Mouse (Mus musculus) heart, embryonic 13.5 days (tissue): ENCODE results near the gene Gnaz. TPM values are rescaled to one million over a fixed set of nuclear protein-coding genes. Genes with fewer than 3 reads are reported as not detected.

ENCODE experiments used
- ATAC-seq: fragments of 200-750 bp; cut with Nextera tagmentation; 2 replicates; pipeline ENCODE4 v1.8.0; 2017; ENCODE audit warnings: moderate TSS enrichment; ENCODE audit not compliant: insufficient number of reproducible peaks, low FRiP score, low TSS enrichment; ENCODE audit errors: extremely low read depth
- H3K27ac ChIP-seq: fragments of 300-500 bp; sonication (generic); replicated peaks from 2 replicates; pipeline ENCODE4 v1.5.1; 2015; ENCODE audit warnings: moderate library complexity, mild to moderate bottlenecking, inconsistent platforms
- H3K27me3 ChIP-seq: fragments of 300-500 bp; sonication (generic); replicated peaks from 2 replicates; pipeline ENCODE4 v1.6.1; 2015; ENCODE audit warnings: mild to moderate bottlenecking, inconsistent platforms
- H3K36me3 ChIP-seq: fragments of 300-500 bp; sonication (generic); 2 replicates; pipeline ENCODE4 v1.6.1; 2015; ENCODE audit warnings: mild to moderate bottlenecking, inconsistent platforms
- H3K4me1 ChIP-seq: fragments of 300-500 bp; sonication (generic); 2 replicates; pipeline ENCODE4 v1.6.1; 2015; ENCODE audit warnings: inconsistent platforms
- H3K4me2 ChIP-seq: fragments of 300-500 bp; sonication (generic); 2 replicates; pipeline ENCODE4 v1.6.1; 2015; ENCODE audit warnings: inconsistent platforms, mild to moderate bottlenecking, moderate library complexity
- H3K4me3 ChIP-seq: fragments of 300-500 bp; sonication (generic); 2 replicates; pipeline ENCODE4 v1.5.1; 2015; ENCODE audit warnings: moderate library complexity, mild to moderate bottlenecking, inconsistent platforms
- H3K9ac ChIP-seq: fragments of 300-500 bp; sonication (generic); 2 replicates; pipeline ENCODE4 v1.6.1; 2015; ENCODE audit warnings: inconsistent platforms, mild to moderate bottlenecking, moderate library complexity
- H3K9me3 ChIP-seq: fragments of 300-500 bp; sonication (generic); 2 replicates; pipeline ENCODE4 v1.6.1; 2016; ENCODE audit warnings: inconsistent platforms
- WGBS: fragments of 180-500 bp; shearing (Covaris S2); methylation state at CpG from one replicate; pipeline ENCODE4 v1.1.7; 2015; ENCODE audit warnings: mixed read lengths; 5-methylcytosine and 5-hydroxymethylcytosine counted together
- polyA plus RNA-seq: library from polyadenylated mRNA; unstranded; fragments of >200 nt; fragmentation: Nextera tagmentation; extraction: Ambion mirVana; gene quantifications from 2 replicates; pipeline ENCODE4 v1.2.1, GENCODE M21; 2015

Gene Gnaz
- polyA plus RNA-seq, 1 experiment from 2014 or later: 1.3 TPM

DNA sequence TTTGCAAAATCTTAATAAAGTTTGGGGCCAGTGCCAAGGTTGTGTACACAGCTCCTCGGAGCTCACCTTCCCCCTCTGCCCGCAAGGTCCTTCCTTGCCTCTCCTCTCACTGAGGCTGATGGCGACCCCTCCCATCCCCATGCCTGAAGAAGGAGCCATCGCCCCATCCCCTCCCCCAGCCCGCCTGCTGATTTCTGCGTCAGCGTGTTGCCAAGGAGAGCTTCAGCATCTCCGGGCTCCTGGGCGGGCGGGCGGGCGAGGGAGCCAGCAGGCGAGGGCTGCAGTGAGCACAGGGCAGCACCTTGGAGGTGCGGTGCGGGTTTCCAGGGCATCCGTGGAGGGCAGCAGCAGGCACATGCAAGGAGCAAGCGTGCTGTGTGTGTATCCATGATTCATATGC is 28.4 kb downstream of the Gnaz start:
- Histone ChIP-seq H3K4me3 (peak overlapping the region; percentile 38), H3K4me1 (peaks cover 31% of the 10 kb centered on the region), H3K36me3 (no peaks in the 10 kb centered on the region), H3K9ac (peak overlapping the region; percentile 65), H3K27ac (no peak overlapping the region), H3K9me3 (no peaks in the 10 kb centered on the region), H3K27me3 (peaks cover 48% of the 10 kb centered on the region), H3K4me2 (peak overlapping the region; percentile 68)
- ATAC-seq: no peak
- WGBS: 3% methylated on average over 17 of the region's 17 CpGs

- 91% methylated on average over 8 of the region's 8 CpGs for WGBS
- H3K9me3 ChIP-seq: no peaks in the 10 kb centered on the region
- no peak overlapping the region for H3K4me2 ChIP-seq
- no peak overlapping the region for H3K9ac ChIP-seq
- H3K4me3 ChIP-seq: no peak overlapping the region
- H3K27ac ChIP-seq: no peak overlapping the region
- H3K27me3 ChIP-seq: peaks cover 10% of the 10 kb centered on the region; the same call in 1 of the 2 replicates
- ATAC-seq: no peak
- H3K4me1 ChIP-seq: no peaks in the 10 kb centered on the region
- no peaks in the 10 kb centered on the region for H3K36me3 ChIP-seq
These were observed 34.4 kb downstream of the Gnaz start for GRCm38 (mm10) chr10:75001391-75001790.

- no peak overlapping the region for H3K4me3 ChIP-seq
- H3K27me3 ChIP-seq: peaks cover 3% of the 10 kb centered on the region; the same call in 1 of the 2 replicates
- no peak overlapping the region for H3K9ac ChIP-seq
- no peak overlapping the region for H3K27ac ChIP-seq
- H3K9me3 ChIP-seq: no peaks in the 10 kb centered on the region
- no peak for ATAC-seq
- WGBS: 47% methylated on average over 3 of the region's 3 CpGs
- H3K36me3 ChIP-seq: no peaks in the 10 kb centered on the region
- no peaks in the 10 kb centered on the region for H3K4me1 ChIP-seq
- no peak overlapping the region for H3K4me2 ChIP-seq
These were observed 37.1 kb downstream of the Gnaz start for GRCm38 (mm10) chr10:75004067-75004466.

DNA sequence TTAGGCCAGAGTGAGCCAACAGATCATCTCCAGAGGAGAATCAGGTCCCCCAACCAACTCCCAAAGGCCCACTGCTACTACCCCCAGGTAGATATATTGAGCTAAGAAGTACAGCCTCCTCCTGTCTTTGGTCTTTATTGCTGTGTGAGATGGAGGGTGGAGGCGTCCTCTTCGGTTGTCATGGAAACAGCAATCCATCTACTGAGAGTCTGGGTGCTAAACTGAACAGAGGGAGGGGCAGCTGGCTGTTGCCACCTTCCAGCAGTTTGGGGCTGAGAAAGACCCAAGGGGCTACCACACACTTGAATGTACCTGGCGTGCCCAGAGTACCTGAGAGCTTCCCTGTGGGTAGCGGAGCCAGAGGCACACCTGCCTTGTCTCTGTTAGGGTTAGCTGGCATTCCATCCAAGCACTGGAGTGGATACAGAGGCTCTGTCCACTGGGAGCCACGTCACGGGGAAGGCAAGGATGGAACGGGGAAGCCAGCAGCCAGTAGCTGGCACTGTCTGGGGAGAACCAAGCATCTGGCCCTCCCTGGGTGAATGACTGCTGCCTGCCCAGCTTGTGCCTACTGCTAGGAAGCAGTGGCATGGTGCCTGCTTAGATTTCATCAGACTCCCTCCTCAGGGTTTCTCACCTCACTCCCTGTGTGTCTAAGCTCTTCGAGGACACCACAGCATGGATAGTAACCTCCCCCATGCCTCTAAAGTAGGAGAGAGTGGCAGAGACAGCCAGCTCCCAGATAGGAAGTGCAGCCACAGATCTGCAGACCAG is 40.1 kb downstream of the Gnaz start:
- Histone ChIP-seq H3K4me3 (no peak overlapping the region), H3K9ac (no peak overlapping the region), H3K9me3 (no peaks in the 10 kb centered on the region), H3K36me3 (no peaks in the 10 kb centered on the region), H3K4me1 (no peaks in the 10 kb centered on the region), H3K27me3 (peaks cover 3% of the 10 kb centered on the region; the same call in 1 of the 2 replicates), H3K27ac (no peak overlapping the region), H3K4me2 (no peak overlapping the region)
- WGBS: 65% methylated on average over 8 of the region's 8 CpGs
- no peak for ATAC-seq

- Histone ChIP-seq H3K27me3 (peaks cover 13% of the 10 kb centered on the region; the same call in 1 of the 2 replicates), H3K4me1 (no peaks in the 10 kb centered on the region), H3K4me3 (no peak overlapping the region), H3K36me3 (no peaks in the 10 kb centered on the region), H3K27ac (no peak overlapping the region), H3K9me3 (no peaks in the 10 kb centered on the region), H3K9ac (no peak overlapping the region), H3K4me2 (no peak overlapping the region)
- 89% methylated on average over 15 of the region's 15 CpGs for WGBS
- no peak for ATAC-seq
These were observed 43.7 kb downstream of the Gnaz start for GRCm38 (mm10) chr10:75010704-75011103.

DNA sequence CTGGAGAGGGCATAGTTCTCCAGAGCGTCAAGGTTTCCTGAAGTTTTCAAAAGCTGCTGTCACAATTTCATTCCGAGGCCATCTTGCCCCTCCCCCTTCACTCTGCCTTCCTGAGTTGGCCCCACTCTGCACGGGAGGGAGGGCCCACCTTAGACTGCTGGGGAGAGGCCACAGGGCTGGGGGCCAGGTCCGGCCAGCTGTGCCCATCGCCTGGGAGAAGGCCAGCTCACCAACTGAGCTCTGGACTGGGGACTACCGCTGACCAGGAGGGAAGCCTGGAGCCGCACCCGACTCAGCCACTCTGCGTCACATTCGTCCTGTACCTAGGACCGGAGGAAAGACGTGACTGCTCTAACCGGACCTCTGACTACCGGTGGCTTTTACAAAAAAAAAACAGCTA is 48.5 kb downstream of the Gnaz start:
- H3K27ac ChIP-seq: no peak overlapping the region
- no peak overlapping the region for H3K4me3 ChIP-seq
- H3K27me3 ChIP-seq: peaks cover 13% of the 10 kb centered on the region
- no peaks in the 10 kb centered on the region for H3K4me1 ChIP-seq
- no peak overlapping the region for H3K9ac ChIP-seq
- no peaks in the 10 kb centered on the region for H3K9me3 ChIP-seq
- no peak for ATAC-seq
- no peak overlapping the region for H3K4me2 ChIP-seq
- H3K36me3 ChIP-seq: no peaks in the 10 kb centered on the region
- 57% methylated on average over 14 of the region's 14 CpGs for WGBS

DNA sequence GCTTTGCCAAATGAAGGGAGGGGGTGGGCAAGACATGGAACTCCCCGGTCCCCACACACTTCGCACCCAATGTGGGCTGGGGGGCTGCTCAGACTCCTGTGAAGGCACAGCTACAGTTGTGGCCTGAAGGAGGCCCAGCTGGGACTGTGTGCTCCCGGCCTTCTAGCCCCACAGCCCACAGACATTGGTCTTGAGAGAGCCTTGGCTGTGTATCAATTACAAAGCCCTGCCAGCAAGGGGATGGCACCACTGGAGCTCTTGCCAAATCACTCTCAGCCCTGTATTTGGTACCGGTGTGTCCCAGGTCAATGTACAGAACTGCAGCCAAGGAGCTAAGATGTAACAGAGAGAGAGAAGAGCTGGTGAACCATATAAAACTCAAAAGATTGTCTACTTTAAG is 49.5 kb downstream of the Gnaz start:
- ATAC-seq: no peak
- Histone ChIP-seq H3K4me1 (no peaks in the 10 kb centered on the region), H3K9me3 (no peaks in the 10 kb centered on the region), H3K27ac (no peak overlapping the region), H3K36me3 (no peaks in the 10 kb centered on the region), H3K4me2 (no peak overlapping the region), H3K4me3 (no peak overlapping the region), H3K27me3 (peaks cover 18% of the 10 kb centered on the region), H3K9ac (no peak overlapping the region)
- WGBS: 82% methylated on average over 4 of the region's 4 CpGs

- ATAC-seq: no peak
- Histone ChIP-seq H3K4me1 (no peaks in the 10 kb centered on the region), H3K9ac (no peak overlapping the region), H3K36me3 (no peaks in the 10 kb centered on the region), H3K9me3 (no peaks in the 10 kb centered on the region), H3K27me3 (peaks cover 19% of the 10 kb centered on the region), H3K27ac (no peak overlapping the region), H3K4me2 (no peak overlapping the region), H3K4me3 (no peak overlapping the region)
- WGBS: 79% methylated on average over 2 of the region's 2 CpGs
These were observed 53.3 kb downstream of the Gnaz start for GRCm38 (mm10) chr10:75020271-75020670.

- H3K27me3 ChIP-seq: peaks cover 19% of the 10 kb centered on the region
- ATAC-seq: no peak
- H3K4me1 ChIP-seq: no peaks in the 10 kb centered on the region
- no peak overlapping the region for H3K9ac ChIP-seq
- no peak overlapping the region for H3K4me2 ChIP-seq
- H3K36me3 ChIP-seq: no peaks in the 10 kb centered on the region
- H3K4me3 ChIP-seq: no peak overlapping the region
- no peak overlapping the region for H3K27ac ChIP-seq
- WGBS: 13% methylated on average over 6 of the region's 6 CpGs
- H3K9me3 ChIP-seq: no peaks in the 10 kb centered on the region
These were observed 54.2 kb downstream of the Gnaz start for GRCm38 (mm10) chr10:75021138-75021537.

DNA sequence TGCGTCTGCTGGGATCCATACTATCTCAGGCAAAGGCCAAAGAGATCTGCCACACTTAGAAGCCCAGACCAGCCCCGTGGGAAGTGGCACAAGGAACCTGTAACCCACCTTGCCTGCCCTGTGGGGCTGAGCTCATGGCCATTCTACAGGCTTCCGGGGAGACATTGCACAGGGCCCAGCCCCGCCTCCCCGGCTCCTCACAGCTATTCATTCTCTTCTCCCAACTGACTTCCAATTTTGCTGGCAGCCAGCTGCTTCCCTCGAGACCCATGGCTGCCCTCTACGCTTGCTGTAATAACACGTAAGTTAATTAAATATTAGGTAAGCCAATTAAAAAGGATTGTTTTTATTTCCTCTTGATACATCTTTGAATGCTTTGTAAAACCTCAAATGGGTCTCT is 59.5 kb downstream of the Gnaz start:
- Histone ChIP-seq H3K9me3 (no peaks in the 10 kb centered on the region), H3K27me3 (peaks cover 15% of the 10 kb centered on the region), H3K27ac (no peak overlapping the region), H3K4me1 (no peaks in the 10 kb centered on the region), H3K36me3 (no peaks in the 10 kb centered on the region), H3K4me2 (no peak overlapping the region), H3K4me3 (no peak overlapping the region), H3K9ac (no peak overlapping the region)
- no peak for ATAC-seq
- 71% methylated on average over 8 of the region's 8 CpGs for WGBS

DNA sequence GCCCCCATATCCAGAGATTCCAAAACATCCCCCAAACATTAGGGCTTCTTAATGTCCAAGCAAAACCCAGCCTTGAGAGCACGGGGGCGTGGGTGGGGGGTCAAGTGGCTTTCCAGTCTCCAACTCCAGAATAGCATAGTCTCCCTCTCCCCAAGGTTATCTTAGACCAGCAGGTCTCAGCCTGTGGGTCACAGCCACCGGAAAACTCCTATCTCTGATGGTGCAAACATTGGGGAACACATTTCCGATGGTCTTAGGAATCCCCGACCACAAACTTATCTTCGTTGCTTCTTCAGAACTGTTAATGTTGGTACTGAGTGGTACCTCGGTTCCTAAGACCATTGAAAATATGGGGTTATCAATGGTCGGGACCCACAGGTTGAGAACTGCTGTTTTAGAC is 61.8 kb downstream of the Gnaz start:
- Histone ChIP-seq H3K4me2 (no peak overlapping the region), H3K4me3 (no peak overlapping the region), H3K4me1 (0 out of 2 replicates have a peak, but pooled peaks cover 6% of the 10 kb centered on the region), H3K27ac (no peak overlapping the region), H3K27me3 (no peaks in the 10 kb centered on the region), H3K9ac (no peak overlapping the region), H3K36me3 (no peaks in the 10 kb centered on the region), H3K9me3 (no peaks in the 10 kb centered on the region)
- no peak for ATAC-seq
- 56% methylated on average over 8 of the region's 8 CpGs for WGBS

GRCm38 (mm10) chr10:75029677-75030076 is 62.7 kb downstream of the Gnaz start:
- Histone ChIP-seq H3K27ac (no peak overlapping the region), H3K4me2 (no peak overlapping the region), H3K27me3 (no peaks in the 10 kb centered on the region), H3K9ac (no peak overlapping the region), H3K4me1 (0 out of 2 replicates have a peak, but pooled peaks cover 6% of the 10 kb centered on the region), H3K9me3 (no peaks in the 10 kb centered on the region), H3K4me3 (no peak overlapping the region), H3K36me3 (no peaks in the 10 kb centered on the region)
- WGBS: 83% methylated on average over 3 of the region's 3 CpGs
- ATAC-seq: no peak
